Comparison of ENCODE assay signal across 8 mouse cellular contexts in genomic region chr5:125382673-125383558, GRCm38 (mm10). TPM values are rescaled to one million over a fixed set of nuclear protein-coding genes. Genes with fewer than 3 reads are reported as not detected.
DNase-seq lines count a peak whose midpoint lies in the region; ATAC-seq lines count a peak whose summit lies in the region.

No protein-coding gene starts in this region.

- H3K27me3 ChIP-seq in forebrain, embryonic 10.5 days (ENCODE audit: poor library complexity, severe bottlenecking) = no peaks in the 10 kb centered on the region
- H3K27me3 ChIP-seq in hindbrain, embryonic 16.5 days (replicated peaks; ENCODE audit: control insufficient read depth, insufficient read depth, low read length) = no peaks in the 10 kb centered on the region
- no peaks in the 10 kb centered on the region for H3K27me3 ChIP-seq in limb, embryonic 13.5 days
- no peaks in the 10 kb centered on the region for H3K27me3 ChIP-seq in midbrain, embryonic 14.5 days (ENCODE audit: control insufficient read depth, insufficient read depth, low read length)

- H3K9me3 ChIP-seq in forebrain, embryonic 10.5 days = no peaks in the 10 kb centered on the region
- no peaks in the 10 kb centered on the region for H3K9me3 ChIP-seq in hindbrain, embryonic 16.5 days (ENCODE audit: control insufficient read depth, low read length)
- no peaks in the 10 kb centered on the region for H3K9me3 ChIP-seq in limb, embryonic 13.5 days
- H3K9me3 ChIP-seq in midbrain, embryonic 14.5 days (ENCODE audit: control insufficient read depth, low read length) = no peaks in the 10 kb centered on the region

- no peak overlapping the region for H3K4me2 ChIP-seq in hindbrain, embryonic 16.5 days (ENCODE audit: low read length)
- no peak overlapping the region for H3K4me2 ChIP-seq in limb, embryonic 13.5 days (replicated peaks)
- H3K4me2 ChIP-seq in midbrain, embryonic 14.5 days (ENCODE audit: low read length) = no peak overlapping the region

- peak; percentile 61 for ATAC-seq in hindbrain, embryonic 16.5 days
- peak; percentile 54; the same call in 1 of the 2 replicates for ATAC-seq in limb, embryonic 13.5 days (ENCODE audit: low FRiP score, low read depth)
- ATAC-seq in midbrain, embryonic 14.5 days (ENCODE audit: low FRiP score, low TSS enrichment) = peak; percentile 43; the same call in 1 of the 2 replicates

- no peak overlapping the region for H3K9ac ChIP-seq in hindbrain, embryonic 16.5 days (ENCODE audit: low read depth, low read length)
- no peak overlapping the region for H3K9ac ChIP-seq in limb, embryonic 13.5 days
- no peak overlapping the region for H3K9ac ChIP-seq in midbrain, embryonic 14.5 days (replicated peaks; ENCODE audit: low read length)

- peak; percentile 40 for DNase-seq in urinary bladder, postnatal 25 days (ENCODE audit: low spot score)
- DNase-seq in urinary bladder, postnatal 10 days (ENCODE audit: low spot score) = no peak
- peak; percentile 52 for DNase-seq in c-Kit-positive CD71-positive TER-119-positive erythroid progenitor cells, embryonic 14.5 days (ENCODE audit: low spot score)
- peak; percentile 58 for DNase-seq in forebrain, embryonic 10.5 days (ENCODE audit: extremely low spot score, low spot score)
- peak; percentile 82 for DNase-seq in midbrain, embryonic 14.5 days
- peak; percentile 51 for DNase-seq in yolk sac, embryonic 10.5 days (ENCODE audit: low spot score)

- H3K4me1 ChIP-seq in forebrain, embryonic 10.5 days = peaks cover 18% of the 10 kb centered on the region
- H3K4me1 ChIP-seq in hindbrain, embryonic 16.5 days (ENCODE audit: control insufficient read depth, insufficient read depth, low read depth, low read length) = peaks cover 12% of the 10 kb centered on the region
- H3K4me1 ChIP-seq in limb, embryonic 13.5 days = peaks cover 6% of the 10 kb centered on the region
- peaks cover 15% of the 10 kb centered on the region for H3K4me1 ChIP-seq in midbrain, embryonic 14.5 days (ENCODE audit: control insufficient read depth, insufficient read depth, low read length)

- H3K36me3 ChIP-seq in forebrain, embryonic 10.5 days (replicated peaks) = peaks cover 26% of the 10 kb centered on the region
- peaks cover 14% of the 10 kb centered on the region for H3K36me3 ChIP-seq in hindbrain, embryonic 16.5 days (ENCODE audit: control insufficient read depth, insufficient read depth, low read length)
- H3K36me3 ChIP-seq in limb, embryonic 13.5 days = peaks cover 30% of the 10 kb centered on the region
- peaks cover 21% of the 10 kb centered on the region for H3K36me3 ChIP-seq in midbrain, embryonic 14.5 days (ENCODE audit: control insufficient read depth, insufficient read depth, low read length)

- no peak overlapping the region for H3K4me3 ChIP-seq in forebrain, embryonic 10.5 days
- H3K4me3 ChIP-seq in hindbrain, embryonic 16.5 days (ENCODE audit: low read length) = no peak overlapping the region
- H3K4me3 ChIP-seq in limb, embryonic 13.5 days = no peak overlapping the region
- no peak overlapping the region for H3K4me3 ChIP-seq in midbrain, embryonic 14.5 days (replicated peaks; ENCODE audit: low read depth, low read length)

- no peak overlapping the region for H3K27ac ChIP-seq in forebrain, embryonic 10.5 days
- no peak overlapping the region for H3K27ac ChIP-seq in hindbrain, embryonic 16.5 days (ENCODE audit: low read depth, low read length)
- no peak overlapping the region for H3K27ac ChIP-seq in limb, embryonic 13.5 days
- no peak overlapping the region for H3K27ac ChIP-seq in midbrain, embryonic 14.5 days (replicated peaks; ENCODE audit: low read depth, low read length)

- 60% methylated on average over 6 of the region's 6 CpGs for WGBS in forebrain, embryonic 10.5 days
- WGBS in hindbrain, embryonic 16.5 days = 47% methylated on average over 6 of the region's 6 CpGs
- 56% methylated on average over 6 of the region's 6 CpGs for WGBS in limb, embryonic 13.5 days
- WGBS in midbrain, embryonic 14.5 days = 44% methylated on average over 6 of the region's 6 CpGs

RNA-seq across cellular contexts. Expression of gene Gm10382, which starts 6.2 kb away (rescaled TPM):
- polyA plus RNA-seq in forebrain, embryonic 10.5 days (2016; fragmentation: Nextera tagmentation; extraction: Ambion mirVana) = 0.21 and 0.38 TPM in 2 replicates
- polyA plus RNA-seq in hindbrain, embryonic 16.5 days (2015; fragmentation: Nextera tagmentation; extraction: Ambion mirVana) = 0.45 and 0.55 TPM in 2 replicates
- polyA plus RNA-seq in limb, embryonic 13.5 days (2015; fragmentation: Nextera tagmentation; extraction: Ambion mirVana) = 0.34 and 0.41 TPM in 2 replicates
- polyA plus RNA-seq in midbrain, embryonic 14.5 days (2014; fragmentation: Nextera tagmentation; extraction: Ambion mirVana) = 0.42 and 0.58 TPM in 2 replicates

RNA-seq across cellular contexts. Expression of gene Ubc, which starts 7.1 kb away (rescaled TPM):
- polyA plus RNA-seq in forebrain, embryonic 10.5 days (2016; fragmentation: Nextera tagmentation; extraction: Ambion mirVana) = 931 and 967 TPM in 2 replicates
- 1,508 and 1,522 TPM in 2 replicates for polyA plus RNA-seq in hindbrain, embryonic 16.5 days (2015; fragmentation: Nextera tagmentation; extraction: Ambion mirVana)
- polyA plus RNA-seq in limb, embryonic 13.5 days (2015; fragmentation: Nextera tagmentation; extraction: Ambion mirVana) = 1,179 and 1,190 TPM in 2 replicates
- polyA plus RNA-seq in midbrain, embryonic 14.5 days (2014; fragmentation: Nextera tagmentation; extraction: Ambion mirVana) = 1,251 and 1,332 TPM in 2 replicates

RNA-seq across cellular contexts. Expression of gene Scarb1, which starts 42.0 kb away (rescaled TPM):
- polyA plus RNA-seq in forebrain, embryonic 10.5 days (2016; fragmentation: Nextera tagmentation; extraction: Ambion mirVana) = 51.3 and 54.5 TPM in 2 replicates
- 55.3 and 62.6 TPM in 2 replicates for polyA plus RNA-seq in hindbrain, embryonic 16.5 days (2015; fragmentation: Nextera tagmentation; extraction: Ambion mirVana)
- polyA plus RNA-seq in limb, embryonic 13.5 days (2015; fragmentation: Nextera tagmentation; extraction: Ambion mirVana) = 44.3 and 44.4 TPM in 2 replicates
- 22.8 and 26.8 TPM in 2 replicates for polyA plus RNA-seq in midbrain, embryonic 14.5 days (2014; fragmentation: Nextera tagmentation; extraction: Ambion mirVana)

RNA-seq across cellular contexts. Expression of gene Dhx37, which starts 51.0 kb away (rescaled TPM):
- 21.4 and 22.2 TPM in 2 replicates for polyA plus RNA-seq in forebrain, embryonic 10.5 days (2016; fragmentation: Nextera tagmentation; extraction: Ambion mirVana)
- polyA plus RNA-seq in hindbrain, embryonic 16.5 days (2015; fragmentation: Nextera tagmentation; extraction: Ambion mirVana) = 10.2 and 12.0 TPM in 2 replicates
- polyA plus RNA-seq in limb, embryonic 13.5 days (2015; fragmentation: Nextera tagmentation; extraction: Ambion mirVana) = 12.1 and 12.9 TPM in 2 replicates
- 8.5 and 9.8 TPM in 2 replicates for polyA plus RNA-seq in midbrain, embryonic 14.5 days (2014; fragmentation: Nextera tagmentation; extraction: Ambion mirVana)

RNA-seq across cellular contexts. Expression of gene Bri3bp, which starts 58.5 kb away (rescaled TPM):
- 56.5 and 57.6 TPM in 2 replicates for polyA plus RNA-seq in forebrain, embryonic 10.5 days (2016; fragmentation: Nextera tagmentation; extraction: Ambion mirVana)
- polyA plus RNA-seq in hindbrain, embryonic 16.5 days (2015; fragmentation: Nextera tagmentation; extraction: Ambion mirVana) = 40.2 and 42.5 TPM in 2 replicates
- polyA plus RNA-seq in limb, embryonic 13.5 days (2015; fragmentation: Nextera tagmentation; extraction: Ambion mirVana) = 37.3 and 38.1 TPM in 2 replicates
- polyA plus RNA-seq in midbrain, embryonic 14.5 days (2014; fragmentation: Nextera tagmentation; extraction: Ambion mirVana) = 26.8 and 37.8 TPM in 2 replicates
